Mouse (Mus musculus) embryonic facial prominence, embryonic 11.5 days (tissue): ENCODE measurements around the gene Gpr161. TPM values are rescaled to one million over a fixed set of nuclear protein-coding genes. Genes with fewer than 3 reads are reported as not detected.

ENCODE experiments used
- ATAC-seq: fragments of 200-750 bp; cut with Nextera tagmentation; replicated peaks from 2 replicates; pipeline ENCODE4 v1.8.0; 2017; ENCODE audit warnings: low read depth; ENCODE audit not compliant: insufficient number of reproducible peaks, low FRiP score, low TSS enrichment
- DNase-seq: peaks from one replicate; pipeline ENCODE4 v3.0.0-alpha.2; 2015; ENCODE audit warnings: low spot score
- H3K27ac ChIP-seq: fragments of 300-500 bp; sonication (generic); replicated peaks from 2 replicates; pipeline ENCODE4 v1.5.1; 2014; ENCODE audit warnings: mild to moderate bottlenecking, low read depth, low read length, control low read depth
- H3K27me3 ChIP-seq: fragments of 300-500 bp; sonication (generic); 2 replicates; pipeline ENCODE4 v1.6.1; 2014; ENCODE audit warnings: mild to moderate bottlenecking, low read length, moderate library complexity, mixed read lengths; ENCODE audit not compliant: control insufficient read depth, insufficient read depth
- H3K36me3 ChIP-seq: fragments of 300-500 bp; sonication (generic); replicated peaks from 2 replicates; pipeline ENCODE4 v1.6.1; 2014; ENCODE audit warnings: low read depth, mild to moderate bottlenecking, low read length, moderate library complexity, mixed read lengths; ENCODE audit not compliant: control insufficient read depth, insufficient read depth
- H3K4me1 ChIP-seq: fragments of 300-500 bp; sonication (generic); 2 replicates; pipeline ENCODE4 v1.6.1; 2014; ENCODE audit warnings: low read length, mixed read lengths; ENCODE audit not compliant: control insufficient read depth, insufficient read depth
- H3K4me2 ChIP-seq: fragments of 300-500 bp; sonication (generic); 2 replicates; pipeline ENCODE4 v1.6.1; 2014; ENCODE audit warnings: low read depth, mild to moderate bottlenecking, control low read depth, low read length, moderate library complexity
- H3K4me3 ChIP-seq: fragments of 300-500 bp; sonication (generic); 2 replicates; pipeline ENCODE4 v1.5.1; 2014; ENCODE audit warnings: low read depth, low read length, control low read depth
- H3K9ac ChIP-seq: fragments of 300-500 bp; sonication (generic); replicated peaks from 2 replicates; pipeline ENCODE4 v1.6.1; 2014; ENCODE audit warnings: mild to moderate bottlenecking, control low read depth, low read length
- H3K9me3 ChIP-seq: fragments of 300-500 bp; sonication (generic); replicated peaks from 2 replicates; pipeline ENCODE4 v1.6.1; 2016; ENCODE audit warnings: mild to moderate bottlenecking, low read length, inconsistent platforms, mixed read lengths; ENCODE audit not compliant: control insufficient read depth
- WGBS: fragments of 180-500 bp; shearing (Covaris S2); extraction: QIAGEN DNeasy Blood & Tissue Kit; methylation state at CpG from one replicate; pipeline ENCODE4 v1.1.7; 2014; 5-methylcytosine and 5-hydroxymethylcytosine counted together
- polyA plus RNA-seq: library from polyadenylated mRNA; unstranded; fragments of >200 nt; fragmentation: Nextera tagmentation; extraction: Ambion mirVana; gene quantifications from 2 replicates; pipeline ENCODE4 v1.2.1, GENCODE M21; 2014

The Gpr161 gene
- polyA plus RNA-seq, 1 experiment from 2014 or later, result 2.0 TPM

DNA sequence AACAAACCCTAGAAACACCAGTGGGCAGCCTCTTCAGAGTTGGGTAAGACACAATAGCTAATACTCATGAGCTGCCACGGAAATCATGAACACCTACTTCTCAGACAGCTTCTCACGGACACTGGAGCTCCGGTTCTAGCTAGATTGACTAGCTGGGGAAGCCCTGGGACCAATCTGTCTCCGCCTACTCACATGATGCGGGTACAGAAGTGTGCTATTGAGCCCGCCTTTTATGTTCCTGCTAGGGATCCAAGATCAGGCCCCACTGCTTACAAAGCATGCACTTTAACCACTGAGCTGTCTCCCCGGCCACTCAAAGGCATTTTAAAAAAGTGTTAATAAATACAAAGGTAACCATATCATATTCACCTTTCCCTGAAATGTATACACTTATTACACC is 46.5 kb downstream of the Gpr161 start:
- ATAC-seq (no peak), DNase-seq (no peak)
- WGBS, result 77% methylated on average over 7 of the region's 7 CpGs
- Histone ChIP-seq H3K4me1 (no peaks in the 10 kb centered on the region), H3K27me3 (no peaks in the 10 kb centered on the region), H3K27ac (no peak overlapping the region), H3K4me3 (no peak overlapping the region), H3K9me3 (no peaks in the 10 kb centered on the region), H3K4me2 (no peak overlapping the region), H3K9ac (no peak overlapping the region), H3K36me3 (no peaks in the 10 kb centered on the region)

DNA sequence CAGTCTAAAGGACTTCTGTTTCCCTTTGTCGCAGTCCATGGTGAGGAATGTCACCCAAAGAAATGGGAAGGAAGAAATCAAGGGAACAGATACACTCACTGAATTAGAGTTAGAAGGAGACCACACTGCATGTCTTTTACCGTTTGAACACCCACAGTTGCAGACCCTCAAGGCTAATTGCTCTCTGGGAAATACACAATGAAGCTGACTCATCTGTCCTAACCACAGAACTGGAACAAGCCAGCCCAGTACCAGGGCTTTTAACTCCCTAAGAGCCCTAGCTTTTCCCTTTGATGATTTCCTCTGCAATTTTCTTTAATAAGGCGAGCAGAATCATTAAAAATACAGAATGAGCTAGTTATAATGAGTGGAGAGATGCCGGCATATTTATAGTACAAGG is 48.9 kb downstream of the Gpr161 start:
- H3K27me3 ChIP-seq, result no peaks in the 10 kb centered on the region
- WGBS, result 35% methylated on average over 4 of the region's 4 CpGs
- H3K4me2 ChIP-seq, result no peak overlapping the region
- no peaks in the 10 kb centered on the region for H3K4me1 ChIP-seq
- no peaks in the 10 kb centered on the region for H3K9me3 ChIP-seq
- DNase-seq (peak; percentile 19), ATAC-seq (no peak)
- H3K4me3 ChIP-seq, result no peak overlapping the region
- H3K27ac ChIP-seq, result no peak overlapping the region
- no peaks in the 10 kb centered on the region for H3K36me3 ChIP-seq
- H3K9ac ChIP-seq, result no peak overlapping the region

GRCm38 (mm10) chr1:165348627-165349026 is 53.0 kb downstream of the Gpr161 start:
- no peak overlapping the region for H3K27ac ChIP-seq
- no peaks in the 10 kb centered on the region for H3K4me1 ChIP-seq
- no peak for ATAC-seq
- no peak overlapping the region for H3K9ac ChIP-seq
- no peak for DNase-seq
- H3K9me3 ChIP-seq, result no peaks in the 10 kb centered on the region
- H3K27me3 ChIP-seq, result no peaks in the 10 kb centered on the region
- no peak overlapping the region for H3K4me3 ChIP-seq
- no peaks in the 10 kb centered on the region for H3K36me3 ChIP-seq
- H3K4me2 ChIP-seq, result no peak overlapping the region

GRCm38 (mm10) chr1:165356347-165356746 is 60.8 kb downstream of the Gpr161 start:
- WGBS, result 44% methylated on average over 2 of the region's 2 CpGs
- Histone ChIP-seq H3K4me3 (no peak overlapping the region), H3K4me1 (no peaks in the 10 kb centered on the region), H3K27ac (no peak overlapping the region), H3K9ac (no peak overlapping the region), H3K36me3 (no peaks in the 10 kb centered on the region), H3K9me3 (no peaks in the 10 kb centered on the region), H3K4me2 (no peak overlapping the region), H3K27me3 (no peaks in the 10 kb centered on the region)
- no peak for ATAC-seq
- no peak for DNase-seq

- Histone ChIP-seq H3K9me3 (no peaks in the 10 kb centered on the region), H3K27ac (no peak overlapping the region), H3K27me3 (no peaks in the 10 kb centered on the region), H3K36me3 (no peaks in the 10 kb centered on the region), H3K4me2 (no peak overlapping the region), H3K4me1 (no peaks in the 10 kb centered on the region), H3K9ac (no peak overlapping the region), H3K4me3 (no peak overlapping the region)
- no peak for DNase-seq
- 85% methylated on average over 2 of the region's 2 CpGs for WGBS
- no peak for ATAC-seq
These were observed 67.7 kb downstream of the Gpr161 start for GRCm38 (mm10) chr1:165363271-165363670.

GRCm38 (mm10) chr1:165365057-165365456 is 69.5 kb downstream of the Gpr161 start:
- Histone ChIP-seq H3K4me2 (no peak overlapping the region), H3K9ac (no peak overlapping the region), H3K9me3 (no peaks in the 10 kb centered on the region), H3K36me3 (no peaks in the 10 kb centered on the region), H3K4me3 (no peak overlapping the region), H3K4me1 (no peaks in the 10 kb centered on the region), H3K27ac (no peak overlapping the region), H3K27me3 (no peaks in the 10 kb centered on the region)
- WGBS, result 94% methylated on average over 3 of the region's 3 CpGs
- no peak for DNase-seq
- ATAC-seq, result no peak

DNA sequence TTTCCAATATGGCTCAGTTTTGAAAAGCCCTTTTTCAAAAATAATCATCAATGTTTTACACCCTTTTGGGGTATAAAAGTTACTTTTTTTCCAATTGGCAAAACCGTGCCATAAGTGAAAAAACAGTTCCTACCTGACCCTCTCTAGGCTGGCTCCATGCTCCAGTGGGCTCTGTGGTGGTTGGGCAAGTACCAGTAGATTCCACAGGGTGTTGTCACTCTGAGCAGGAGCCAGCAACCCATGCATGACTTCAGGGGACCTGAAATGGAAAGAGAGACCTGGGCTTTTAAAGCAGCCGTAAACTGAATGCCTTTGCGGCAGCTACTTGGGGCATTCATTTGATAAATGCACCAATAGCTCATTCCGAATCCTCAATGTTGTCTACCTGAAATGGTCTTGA is 75.4 kb downstream of the Gpr161 start:
- 91% methylated on average over 4 of the region's 4 CpGs for WGBS
- H3K4me3 ChIP-seq, result no peak overlapping the region
- no peaks in the 10 kb centered on the region for H3K9me3 ChIP-seq
- H3K27ac ChIP-seq, result no peak overlapping the region
- no peaks in the 10 kb centered on the region for H3K36me3 ChIP-seq
- H3K4me2 ChIP-seq, result no peak overlapping the region
- no peaks in the 10 kb centered on the region for H3K4me1 ChIP-seq
- ATAC-seq, result no peak
- DNase-seq, result no peak
- H3K27me3 ChIP-seq, result no peaks in the 10 kb centered on the region
- H3K9ac ChIP-seq, result no peak overlapping the region

- ATAC-seq (no peak), DNase-seq (no peak)
- 65% methylated on average over 9 of the region's 9 CpGs for WGBS
These were observed 78.2 kb downstream of the Gpr161 start for GRCm38 (mm10) chr1:165373839-165374238.

More at GRCm38 (mm10) chr1:165373839-165374238, 78.2 kb downstream of the Gpr161 start:
- Histone ChIP-seq H3K36me3 (no peaks in the 10 kb centered on the region), H3K4me1 (no peaks in the 10 kb centered on the region), H3K27ac (no peak overlapping the region), H3K4me3 (no peak overlapping the region), H3K9me3 (no peaks in the 10 kb centered on the region), H3K9ac (no peak overlapping the region), H3K4me2 (no peak overlapping the region), H3K27me3 (no peaks in the 10 kb centered on the region)
